In genomic region chr7:105520201-105520600, GRCm38 (mm10) we compare ENCODE assay signal across 15 mouse cellular contexts. TPM values are rescaled to one million over a fixed set of nuclear protein-coding genes. Genes with fewer than 3 reads are reported as not detected.
DNase-seq lines count a peak whose midpoint lies in the region; ATAC-seq and TF ChIP-seq lines count a peak whose summit lies in the region.
"Had no signal": no experiment of that assay in that cellular context is flagged by ENCODE, and none has a peak within 500 bp of the region (broad histone marks: within the 10 kb centered on the region; RNA-seq: fewer than 3 reads in every experiment).

No protein-coding gene starts in this region.

- no peak overlapping the region for H3K27ac ChIP-seq in hindbrain, postnatal 0 days
- H3K27ac ChIP-seq in hindbrain, embryonic 16.5 days (ENCODE audit: low read depth, low read length) = no peak overlapping the region
- peak overlapping the region; percentile 62; the same call in 1 of the 2 replicates for H3K27ac ChIP-seq in olfactory bulb, adult 2 months (ENCODE audit: insufficient read depth, low read depth, low read length)
- H3K27ac ChIP-seq: embryonic facial prominence, embryonic 13.5 days; liver, embryonic 13.5 days; macrophage; neural tube, embryonic 15.5 days had no signal

- TF ChIP-seq POLR2A in olfactory bulb, adult 2 months (IDR thresholded peaks at IDR 0.05; ENCODE audit: insufficient read depth, low read depth, low read length) = no peak

- no peaks in the 10 kb centered on the region for H3K9me3 ChIP-seq in hindbrain, postnatal 0 days (ENCODE audit: low read length)
- no peaks in the 10 kb centered on the region for H3K9me3 ChIP-seq in hindbrain, embryonic 16.5 days (ENCODE audit: control insufficient read depth, low read length)
- H3K9me3 ChIP-seq: embryonic facial prominence, embryonic 13.5 days; liver, embryonic 13.5 days; neural tube, embryonic 15.5 days had no signal

- no peaks in the 10 kb centered on the region for H3K4me1 ChIP-seq in hindbrain, postnatal 0 days (ENCODE audit: insufficient read depth, low read length)
- no peaks in the 10 kb centered on the region for H3K4me1 ChIP-seq in hindbrain, embryonic 16.5 days (ENCODE audit: control insufficient read depth, insufficient read depth, low read depth, low read length)
- H3K4me1 ChIP-seq in olfactory bulb, adult 2 months (ENCODE audit: control insufficient read depth, insufficient read depth, low read length) = peaks cover 7% of the 10 kb centered on the region
- H3K4me1 ChIP-seq: embryonic facial prominence, embryonic 13.5 days; liver, embryonic 13.5 days; neural tube, embryonic 15.5 days had no signal

- no peak for ATAC-seq in hindbrain, postnatal 0 days
- ATAC-seq in hindbrain, embryonic 16.5 days = no peak
- ATAC-seq: forebrain, embryonic 16.5 days; intestine, embryonic 16.5 days had no signal

- DNase-seq in hindbrain, postnatal 0 days (ENCODE audit: low spot score) = peak; percentile 23
- peak; percentile 35 for DNase-seq in right cerebral cortex, postnatal 14 days
- DNase-seq in right cerebral cortex, adult 2 months (ENCODE audit: low spot score in 2 of 2) = no peak
- peak; percentile 30 for DNase-seq in embryo, embryonic 10.5 days (ENCODE audit: low spot score)
- DNase-seq in layer of hippocampus, postnatal 36 days = no peak
- DNase-seq: heart, postnatal 14 days; liver, embryonic 13.5 days; right cerebral cortex, postnatal 4 days had no signal

- H3K27me3 ChIP-seq in hindbrain, postnatal 0 days (ENCODE audit: insufficient read depth, low read length) = no peaks in the 10 kb centered on the region
- no peaks in the 10 kb centered on the region for H3K27me3 ChIP-seq in hindbrain, embryonic 16.5 days (replicated peaks; ENCODE audit: control insufficient read depth, insufficient read depth, low read length)
- H3K27me3 ChIP-seq: embryonic facial prominence, embryonic 13.5 days; liver, embryonic 13.5 days; neural tube, embryonic 15.5 days had no signal

- H3K36me3 ChIP-seq in hindbrain, postnatal 0 days (ENCODE audit: insufficient read depth, low read length) = no peaks in the 10 kb centered on the region
- H3K36me3 ChIP-seq in hindbrain, embryonic 16.5 days (ENCODE audit: control insufficient read depth, insufficient read depth, low read length) = no peaks in the 10 kb centered on the region
- H3K36me3 ChIP-seq: embryonic facial prominence, embryonic 13.5 days; liver, embryonic 13.5 days; neural tube, embryonic 15.5 days had no signal

- TF ChIP-seq CTCF in hindbrain, postnatal 0 days (IDR thresholded peaks at IDR 0.05; ENCODE audit: low read depth) = no peak
- TF ChIP-seq CTCF in olfactory bulb, adult 2 months (IDR thresholded peaks at IDR 0.05; ENCODE audit: insufficient read depth, low read depth, low read length) = no peak

- 29% methylated on average over 6 of the region's 6 CpGs for WGBS in hindbrain, postnatal 0 days
- WGBS in hindbrain, embryonic 16.5 days = 40% methylated on average over 6 of the region's 6 CpGs
- WGBS in olfactory bulb, adult 2 months = 31% methylated on average over 6 of the region's 6 CpGs

- no peak overlapping the region for H3K9ac ChIP-seq in hindbrain, postnatal 0 days (replicated peaks; ENCODE audit: low read length)
- H3K9ac ChIP-seq in hindbrain, embryonic 16.5 days (ENCODE audit: low read depth, low read length) = no peak overlapping the region
- H3K9ac ChIP-seq: embryonic facial prominence, embryonic 13.5 days; liver, embryonic 13.5 days; neural tube, embryonic 15.5 days had no signal

- no peak overlapping the region for H3K4me3 ChIP-seq in hindbrain, postnatal 0 days (ENCODE audit: low read length)
- no peak overlapping the region for H3K4me3 ChIP-seq in hindbrain, embryonic 16.5 days (ENCODE audit: low read length)
- H3K4me3 ChIP-seq in olfactory bulb, adult 2 months (ENCODE audit: insufficient read depth, low read depth, low read length) = no peak overlapping the region
- H3K4me3 ChIP-seq: embryonic facial prominence, embryonic 13.5 days; liver, embryonic 13.5 days; neural tube, embryonic 15.5 days had no signal

- H3K4me2 ChIP-seq in hindbrain, postnatal 0 days (ENCODE audit: low read depth, low read length) = no peak overlapping the region
- no peak overlapping the region for H3K4me2 ChIP-seq in hindbrain, embryonic 16.5 days (ENCODE audit: low read length)
- H3K4me2 ChIP-seq: embryonic facial prominence, embryonic 13.5 days; liver, embryonic 13.5 days; neural tube, embryonic 15.5 days had no signal

RNA-seq across cellular contexts. Expression of gene Smpd1, which starts 34.0 kb away (rescaled TPM):
- 177 and 178 TPM in 2 replicates for total RNA-seq in hindbrain, postnatal 0 days (2014; rRNA removed)
- 103 and 108 TPM in 2 replicates for polyA plus RNA-seq in hindbrain, postnatal 0 days (2015; fragmentation: Nextera tagmentation; extraction: Ambion mirVana)
- 110 and 111 TPM in 2 replicates for polyA plus RNA-seq in hindbrain, embryonic 16.5 days (2015; fragmentation: Nextera tagmentation; extraction: Ambion mirVana)
- not detected in 2 replicates for polyA plus RNA-seq in olfactory bulb, adult 2 months (2012; ENCODE audit: insufficient read depth, insufficient read length, low replicate concordance, missing spikeins)
- 10 to 100 TPM; 78.8 to 87.0 TPM for total RNA-seq in layer of hippocampus, postnatal 36 days (2021)

RNA-seq across cellular contexts. Expression of gene Cavin3, which starts 38.1 kb away (rescaled TPM):
- 32.8 and 49.5 TPM in 2 replicates for total RNA-seq in hindbrain, postnatal 0 days (2014; rRNA removed)
- polyA plus RNA-seq in hindbrain, postnatal 0 days (2015; fragmentation: Nextera tagmentation; extraction: Ambion mirVana) = 47.3 and 52.7 TPM in 2 replicates
- polyA plus RNA-seq in hindbrain, embryonic 16.5 days (2015; fragmentation: Nextera tagmentation; extraction: Ambion mirVana) = 43.0 TPM in 2 replicates
- polyA plus RNA-seq in olfactory bulb, adult 2 months (2012; ENCODE audit: insufficient read depth, insufficient read length, low replicate concordance, missing spikeins) = not detected in 2 replicates
- 10 to 100 TPM; 12.7 to 13.2 TPM for total RNA-seq in layer of hippocampus, postnatal 36 days (2021)
- polyA plus RNA-seq: macrophage had no signal

Comparison
In these comparisons a context has a peak if more than half of its experiments do, and no peak if none do; other contexts are left out.
1. DNase-seq: peak in hindbrain, postnatal 0 days (single experiment), right cerebral cortex, postnatal 14 days (single experiment) and embryo, embryonic 10.5 days (single experiment); none in right cerebral cortex, adult 2 months (0 of 2) and layer of hippocampus, postnatal 36 days (0 of 2).
2. RNA of gene Cavin3, which starts 38.1 kb away (polyA plus RNA-seq): 47.3 to 52.7 TPM in hindbrain, postnatal 0 days and 43.0 TPM in hindbrain, embryonic 16.5 days; not detected in olfactory bulb, adult 2 months; every median in the first group is over 10 times any median in the second.